ENCODE assay signal across 26 mouse cellular contexts in the genomic region with DNA sequence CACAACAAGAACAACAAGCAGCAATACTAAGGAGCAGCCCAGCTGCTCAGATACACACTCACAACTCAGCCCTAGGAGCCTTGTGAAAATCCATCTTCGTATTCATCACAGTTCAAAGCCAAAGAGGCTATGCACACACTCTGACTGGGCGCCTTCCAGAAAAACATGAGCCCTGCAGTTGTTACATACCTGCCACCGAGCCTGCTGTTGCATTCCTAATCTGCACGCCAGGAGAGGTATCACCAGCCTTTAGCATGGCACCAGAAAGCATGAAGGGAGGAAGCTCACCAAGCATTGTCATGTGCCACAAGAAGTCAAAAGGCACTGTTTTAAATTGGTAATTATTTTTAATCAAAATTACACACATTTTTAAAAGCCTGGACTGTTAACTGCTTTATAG. TPM values are rescaled to one million over a fixed set of nuclear protein-coding genes. Genes with fewer than 3 reads are reported as not detected.
DNase-seq lines count a peak whose midpoint lies in the region; ATAC-seq and TF ChIP-seq lines count a peak whose summit lies in the region.
"Had no signal": no experiment of that assay in that cellular context is flagged by ENCODE, and none has a peak within 500 bp of the region (broad histone marks: within the 10 kb centered on the region; RNA-seq: fewer than 3 reads in every experiment).

No protein-coding gene starts in this region.

- no peak overlapping the region for H3K4me2 ChIP-seq in intestine, embryonic 14.5 days (ENCODE audit: low read length)
- H3K4me2 ChIP-seq in intestine, embryonic 15.5 days (replicated peaks): no peak overlapping the region
- H3K4me2 ChIP-seq: embryonic facial prominence, embryonic 13.5 days; forebrain, embryonic 12.5 days; forebrain, embryonic 15.5 days; heart, embryonic 13.5 days had no signal

- ATAC-seq in intestine, embryonic 14.5 days (replicated peaks; ENCODE audit: low FRiP score, low TSS enrichment, low read depth): no peak
- no peak for ATAC-seq in intestine, embryonic 15.5 days
- ATAC-seq: activated CD4-positive, CD25-positive, alpha-beta regulatory T cell, adult 4 months; forebrain, embryonic 15.5 days had no signal

- peak; percentile 33 for DNase-seq in intestine, embryonic 14.5 days (ENCODE audit: low spot score)
- DNase-seq in kidney, adult 2 months: peak; percentile 56
- no peak for DNase-seq in kidney, postnatal 4 days
- peak; percentile 20 for DNase-seq in kidney, postnatal 10 days
- peak; percentile 35 to 47 for DNase-seq in kidney, postnatal 36 days
- DNase-seq in layer of hippocampus, adult 11-12 months (ENCODE audit: low spot score): no peak
- DNase-seq: adrenal gland, adult 8-10 months; adrenal gland, postnatal 25 days; cerebellum, adult 11-12 months; cerebellum, adult 8-10 months; cerebellum, postnatal 36 days; embryo, embryonic 11 days; gastrocnemius, postnatal 10 days; gastrocnemius, postnatal 36 days; heart, adult 2 months; heart, postnatal 14 days; heart, postnatal 4 days had no signal

- TF ChIP-seq POLR2A in kidney, adult 2 months (IDR thresholded peaks at IDR 0.05; ENCODE audit: low read depth, low read length): no peak

- no peaks in the 10 kb centered on the region for H3K27me3 ChIP-seq in intestine, embryonic 14.5 days (replicated peaks; ENCODE audit: control insufficient read depth, insufficient read depth, low read length)
- no peaks in the 10 kb centered on the region for H3K27me3 ChIP-seq in intestine, embryonic 15.5 days (replicated peaks)
- no peaks in the 10 kb centered on the region for H3K27me3 ChIP-seq in kidney, adult 2 months (replicated peaks; ENCODE audit: control insufficient read depth, insufficient read depth, low read length)
- H3K27me3 ChIP-seq: forebrain, embryonic 12.5 days; forebrain, embryonic 15.5 days; heart, embryonic 13.5 days had no signal

- H3K4me1 ChIP-seq in intestine, embryonic 14.5 days (replicated peaks; ENCODE audit: control insufficient read depth, insufficient read depth, low read length): no peaks in the 10 kb centered on the region
- H3K4me1 ChIP-seq in intestine, embryonic 15.5 days (replicated peaks): no peaks in the 10 kb centered on the region
- H3K4me1 ChIP-seq in kidney, adult 2 months (ENCODE audit: control insufficient read depth, insufficient read depth, low read length): peaks cover 9% of the 10 kb centered on the region; the same call in 1 of the 2 replicates
- H3K4me1 ChIP-seq: embryonic facial prominence, embryonic 13.5 days; heart, embryonic 10.5 days; heart, embryonic 13.5 days had no signal

- no peak for TF ChIP-seq CTCF in kidney, adult 2 months (conservative IDR thresholded peaks at IDR 0.05; ENCODE audit: insufficient read depth, insufficient read length, low read depth, low read length)

- H3K4me3 ChIP-seq in intestine, embryonic 14.5 days (ENCODE audit: low read depth, low read length): no peak overlapping the region
- no peak overlapping the region for H3K4me3 ChIP-seq in intestine, embryonic 15.5 days (replicated peaks)
- H3K4me3 ChIP-seq in kidney, adult 2 months (ENCODE audit: insufficient read depth, low read depth, low read length): peak overlapping the region; percentile 46
- H3K4me3 ChIP-seq: embryonic facial prominence, embryonic 10.5 days; embryonic facial prominence, embryonic 13.5 days; erythroblast, embryonic 14.5 days; forebrain, embryonic 12.5 days; forebrain, embryonic 15.5 days; heart, adult 2 months; heart, embryonic 10.5 days; heart, embryonic 13.5 days had no signal

- no peaks in the 10 kb centered on the region for H3K36me3 ChIP-seq in intestine, embryonic 14.5 days (ENCODE audit: control insufficient read depth, insufficient read depth, low read length)
- no peaks in the 10 kb centered on the region for H3K36me3 ChIP-seq in intestine, embryonic 15.5 days
- H3K36me3 ChIP-seq in kidney, adult 2 months (ENCODE audit: control insufficient read depth, insufficient read depth, low read length): no peaks in the 10 kb centered on the region
- H3K36me3 ChIP-seq: embryonic facial prominence, embryonic 10.5 days; embryonic facial prominence, embryonic 13.5 days; forebrain, embryonic 12.5 days; forebrain, embryonic 15.5 days; heart, embryonic 10.5 days; heart, embryonic 13.5 days had no signal

- H3K27ac ChIP-seq in intestine, embryonic 14.5 days (ENCODE audit: low read depth): no peak overlapping the region
- no peak overlapping the region for H3K27ac ChIP-seq in intestine, embryonic 15.5 days
- peak overlapping the region; percentile 69 for H3K27ac ChIP-seq in kidney, adult 2 months (ENCODE audit: insufficient read depth, low read depth, low read length)
- H3K27ac ChIP-seq: embryonic facial prominence, embryonic 10.5 days; embryonic facial prominence, embryonic 13.5 days; forebrain, embryonic 12.5 days; forebrain, embryonic 15.5 days; heart, adult 2 months; heart, embryonic 10.5 days; heart, embryonic 13.5 days had no signal

- WGBS in intestine, embryonic 14.5 days: 78% methylated on average over 4 of the region's 4 CpGs
- WGBS in intestine, embryonic 15.5 days: 86% methylated on average over 4 of the region's 4 CpGs
- WGBS in kidney, adult 2 months: 41% methylated on average over 4 of the region's 4 CpGs

- H3K9me3 ChIP-seq in intestine, embryonic 14.5 days (ENCODE audit: control insufficient read depth, low read length): no peaks in the 10 kb centered on the region
- H3K9me3 ChIP-seq in intestine, embryonic 15.5 days: no peaks in the 10 kb centered on the region
- H3K9me3 ChIP-seq: embryonic facial prominence, embryonic 10.5 days; embryonic facial prominence, embryonic 13.5 days; forebrain, embryonic 12.5 days; forebrain, embryonic 15.5 days; heart, embryonic 10.5 days; heart, embryonic 13.5 days had no signal

- H3K9ac ChIP-seq in intestine, embryonic 14.5 days (ENCODE audit: low read length): no peak overlapping the region
- no peak overlapping the region for H3K9ac ChIP-seq in intestine, embryonic 15.5 days
- H3K9ac ChIP-seq: embryonic facial prominence, embryonic 13.5 days; forebrain, embryonic 12.5 days; forebrain, embryonic 15.5 days; heart, embryonic 13.5 days had no signal

RNA-seq across cellular contexts. Expression of a gene that starts 1.1 kb away (rescaled TPM):
- 4.8 and 6.0 TPM in 2 replicates for polyA plus RNA-seq in intestine, embryonic 14.5 days (2014; fragmentation: Nextera tagmentation; extraction: Ambion mirVana)
- polyA plus RNA-seq in intestine, embryonic 15.5 days (2015; fragmentation: Nextera tagmentation; extraction: Ambion mirVana): 3.6 and 4.9 TPM in 2 replicates
- polyA plus RNA-seq in kidney, adult 2 months (2012; rRNA removed): 71.8 and 75.4 TPM in 2 replicates
- polyA plus RNA-seq: activated CD4-positive, CD25-positive, alpha-beta regulatory T cell, adult 4 months; erythroblast, embryonic 14.5 days had no signal

Comparison
In these comparisons a context has a peak if more than half of its experiments do, and no peak if none do; other contexts are left out.
1. DNase-seq: peak in intestine, embryonic 14.5 days (single experiment), kidney, adult 2 months (single experiment), kidney, postnatal 10 days (single experiment) and kidney, postnatal 36 days (2 of 2); none in kidney, postnatal 4 days (0 of 2) and layer of hippocampus, adult 11-12 months (single experiment).
2. RNA of a gene that starts 1.1 kb away (polyA plus RNA-seq): 71.8 to 75.4 TPM in kidney, adult 2 months; 3.6 to 4.9 TPM in intestine, embryonic 15.5 days and 4.8 to 6.0 TPM in intestine, embryonic 14.5 days; every median in the first group is over 10 times any median in the second.